Mouse (Mus musculus): Measurements from ENCODE around the gene Glis3. TPM values are rescaled to one million over a fixed set of nuclear protein-coding genes. Genes with fewer than 3 reads are reported as not detected.

Gene Glis3
- polyA plus RNA-seq, 1 experiment: 1.4 TPM

GRCm38 (mm10) chr19:28617736-28618135, 62.1 kb downstream of the Glis3 start:
- H3K36me3 ChIP-seq (ENCODE audit: control insufficient read depth, insufficient read depth, low read length): no peaks in the 10 kb centered on the region
- H3K27me3 ChIP-seq (ENCODE audit: control insufficient read depth, insufficient read depth, low read length): no peaks in the 10 kb centered on the region
- H3K27ac ChIP-seq (ENCODE audit: control insufficient read depth, insufficient read depth, low read depth, low read length): no peak overlapping the region
- TF ChIP-seq POLR2A (IDR thresholded peaks at IDR 0.05; ENCODE audit: control insufficient read depth, low read depth, low read length) (no peak), CTCF (IDR thresholded peaks at IDR 0.05; ENCODE audit: control insufficient read depth, insufficient read depth, insufficient replicate concordance, low read depth, low read length) (no peak)
- no peaks in the 10 kb centered on the region for H3K4me1 ChIP-seq (ENCODE audit: control insufficient read depth, insufficient read depth, low read length)
- H3K4me3 ChIP-seq (ENCODE audit: control insufficient read depth, low read depth, low read length): no peak overlapping the region

GRCm38 (mm10) chr19:28617191-28617590, 62.7 kb downstream of the Glis3 start:
- no peaks in the 10 kb centered on the region for H3K36me3 ChIP-seq (ENCODE audit: control insufficient read depth, insufficient read depth, low read length)
- no peaks in the 10 kb centered on the region for H3K4me1 ChIP-seq (ENCODE audit: control insufficient read depth, insufficient read depth, low read length)
- no peaks in the 10 kb centered on the region for H3K27me3 ChIP-seq (ENCODE audit: control insufficient read depth, insufficient read depth, low read length)
- no peak overlapping the region for H3K27ac ChIP-seq (ENCODE audit: control insufficient read depth, insufficient read depth, low read depth, low read length)
- no peak overlapping the region for H3K4me3 ChIP-seq (ENCODE audit: control insufficient read depth, low read depth, low read length)
- TF ChIP-seq CTCF (IDR thresholded peaks at IDR 0.05; ENCODE audit: control insufficient read depth, insufficient read depth, insufficient replicate concordance, low read depth, low read length) (no peak), POLR2A (IDR thresholded peaks at IDR 0.05; ENCODE audit: control insufficient read depth, low read depth, low read length) (no peak)

GRCm38 (mm10) chr19:28616487-28616886, 63.4 kb downstream of the Glis3 start:
- Histone ChIP-seq H3K36me3 (ENCODE audit: control insufficient read depth, insufficient read depth, low read length) (no peaks in the 10 kb centered on the region), H3K4me1 (ENCODE audit: control insufficient read depth, insufficient read depth, low read length) (no peaks in the 10 kb centered on the region), H3K27me3 (ENCODE audit: control insufficient read depth, insufficient read depth, low read length) (no peaks in the 10 kb centered on the region), H3K27ac (ENCODE audit: control insufficient read depth, insufficient read depth, low read depth, low read length) (no peak overlapping the region), H3K4me3 (ENCODE audit: control insufficient read depth, low read depth, low read length) (no peak overlapping the region)
- TF ChIP-seq POLR2A (IDR thresholded peaks at IDR 0.05; ENCODE audit: control insufficient read depth, low read depth, low read length): no peak
- no peak for TF ChIP-seq CTCF (IDR thresholded peaks at IDR 0.05; ENCODE audit: control insufficient read depth, insufficient read depth, insufficient replicate concordance, low read depth, low read length)

GRCm38 (mm10) chr19:28612249-28612648, 67.6 kb downstream of the Glis3 start:
- Histone ChIP-seq H3K4me1 (ENCODE audit: control insufficient read depth, insufficient read depth, low read length) (no peaks in the 10 kb centered on the region), H3K4me3 (ENCODE audit: control insufficient read depth, low read depth, low read length) (no peak overlapping the region), H3K36me3 (ENCODE audit: control insufficient read depth, insufficient read depth, low read length) (no peaks in the 10 kb centered on the region), H3K27ac (ENCODE audit: control insufficient read depth, insufficient read depth, low read depth, low read length) (no peak overlapping the region), H3K27me3 (ENCODE audit: control insufficient read depth, insufficient read depth, low read length) (no peaks in the 10 kb centered on the region)
- TF ChIP-seq CTCF (IDR thresholded peaks at IDR 0.05; ENCODE audit: control insufficient read depth, insufficient read depth, insufficient replicate concordance, low read depth, low read length) (no peak), POLR2A (IDR thresholded peaks at IDR 0.05; ENCODE audit: control insufficient read depth, low read depth, low read length) (no peak)

- no peak for TF ChIP-seq POLR2A (IDR thresholded peaks at IDR 0.05; ENCODE audit: control insufficient read depth, low read depth, low read length)
- no peak for TF ChIP-seq CTCF (IDR thresholded peaks at IDR 0.05; ENCODE audit: control insufficient read depth, insufficient read depth, insufficient replicate concordance, low read depth, low read length)
- no peak overlapping the region for H3K4me3 ChIP-seq (ENCODE audit: control insufficient read depth, low read depth, low read length)
- no peaks in the 10 kb centered on the region for H3K4me1 ChIP-seq (ENCODE audit: control insufficient read depth, insufficient read depth, low read length)
- no peaks in the 10 kb centered on the region for H3K27me3 ChIP-seq (ENCODE audit: control insufficient read depth, insufficient read depth, low read length)
- H3K27ac ChIP-seq (ENCODE audit: control insufficient read depth, insufficient read depth, low read depth, low read length): no peak overlapping the region
- no peaks in the 10 kb centered on the region for H3K36me3 ChIP-seq (ENCODE audit: control insufficient read depth, insufficient read depth, low read length)
Measured at GRCm38 (mm10) chr19:28608747-28609146, 71.1 kb downstream of the Glis3 start.

DNA sequence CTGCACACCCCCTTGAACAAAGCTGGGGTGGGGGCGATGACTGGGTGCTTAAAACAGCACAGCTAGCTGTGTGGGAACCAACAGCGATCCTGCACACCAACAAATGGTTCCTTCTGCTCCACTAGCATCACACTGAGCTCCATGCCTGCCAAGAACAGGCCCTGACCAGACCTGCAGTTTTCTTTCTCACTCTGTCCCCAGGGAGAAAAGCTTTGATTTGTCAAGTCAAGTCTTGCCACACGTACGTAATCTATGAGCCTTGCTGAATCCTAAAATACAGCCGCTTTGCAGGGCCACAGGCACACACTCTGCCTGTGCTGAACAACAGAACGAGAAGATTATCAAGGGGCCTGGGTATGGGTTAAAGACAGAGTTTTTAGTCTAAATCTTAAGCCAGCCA, 71.6 kb downstream of the Glis3 start:
- Histone ChIP-seq H3K4me1 (ENCODE audit: control insufficient read depth, insufficient read depth, low read length) (no peaks in the 10 kb centered on the region), H3K27ac (ENCODE audit: control insufficient read depth, insufficient read depth, low read depth, low read length) (no peak overlapping the region), H3K27me3 (ENCODE audit: control insufficient read depth, insufficient read depth, low read length) (no peaks in the 10 kb centered on the region), H3K36me3 (ENCODE audit: control insufficient read depth, insufficient read depth, low read length) (no peaks in the 10 kb centered on the region), H3K4me3 (ENCODE audit: control insufficient read depth, low read depth, low read length) (no peak overlapping the region)
- TF ChIP-seq POLR2A (IDR thresholded peaks at IDR 0.05; ENCODE audit: control insufficient read depth, low read depth, low read length) (no peak), CTCF (IDR thresholded peaks at IDR 0.05; ENCODE audit: control insufficient read depth, insufficient read depth, insufficient replicate concordance, low read depth, low read length) (no peak)

- H3K4me3 ChIP-seq (ENCODE audit: control insufficient read depth, low read depth, low read length): no peak overlapping the region
- H3K36me3 ChIP-seq (ENCODE audit: control insufficient read depth, insufficient read depth, low read length): no peaks in the 10 kb centered on the region
- H3K4me1 ChIP-seq (ENCODE audit: control insufficient read depth, insufficient read depth, low read length): no peaks in the 10 kb centered on the region
- no peak overlapping the region for H3K27ac ChIP-seq (ENCODE audit: control insufficient read depth, insufficient read depth, low read depth, low read length)
- no peak for TF ChIP-seq CTCF (IDR thresholded peaks at IDR 0.05; ENCODE audit: control insufficient read depth, insufficient read depth, insufficient replicate concordance, low read depth, low read length)
- no peaks in the 10 kb centered on the region for H3K27me3 ChIP-seq (ENCODE audit: control insufficient read depth, insufficient read depth, low read length)
Measured at GRCm38 (mm10) chr19:28600866-28601265, 79.0 kb downstream of the Glis3 start.

- Histone ChIP-seq H3K4me1 (ENCODE audit: control insufficient read depth, insufficient read depth, low read length) (no peaks in the 10 kb centered on the region), H3K27me3 (ENCODE audit: control insufficient read depth, insufficient read depth, low read length) (no peaks in the 10 kb centered on the region), H3K4me3 (ENCODE audit: control insufficient read depth, low read depth, low read length) (no peak overlapping the region), H3K27ac (ENCODE audit: control insufficient read depth, insufficient read depth, low read depth, low read length) (no peak overlapping the region), H3K36me3 (ENCODE audit: control insufficient read depth, insufficient read depth, low read length) (no peaks in the 10 kb centered on the region)
- TF ChIP-seq CTCF (IDR thresholded peaks at IDR 0.05; ENCODE audit: control insufficient read depth, insufficient read depth, insufficient replicate concordance, low read depth, low read length) (no peak), POLR2A (IDR thresholded peaks at IDR 0.05; ENCODE audit: control insufficient read depth, low read depth, low read length) (no peak)
Measured at GRCm38 (mm10) chr19:28594215-28594614, 85.7 kb downstream of the Glis3 start.
